Comparison of ENCODE assay signal across 14 mouse cellular contexts in genomic region chr5:4662198-4662585, GRCm38 (mm10).
A peak's percentile ranks its signal among the peaks of the same experiment; 100 is the strongest.
DNase-seq lines count a peak whose midpoint lies in the region; ATAC-seq and TF ChIP-seq lines count a peak whose summit lies in the region.
"Had no signal": no experiment of that assay in that cellular context is flagged by ENCODE, and none has a peak within 500 bp of the region (broad histone marks: within the 10 kb centered on the region; RNA-seq: fewer than 3 reads in every experiment).

No protein-coding gene starts in this region.

- 0 out of 2 replicates have a peak overlapping the region, but pooled peaks have one; percentile 4 for H3K4me2 ChIP-seq in hindbrain, embryonic 15.5 days
- H3K4me2 ChIP-seq in hindbrain, embryonic 13.5 days: no peak overlapping the region
- H3K4me2 ChIP-seq in lung, embryonic 14.5 days: peak overlapping the region; percentile 46
- peak overlapping the region; percentile 34 for H3K4me2 ChIP-seq in limb, embryonic 14.5 days (replicated peaks; ENCODE audit: low read depth, low read length, severe bottlenecking)
- peak overlapping the region; percentile 19; the same call in 1 of the 2 replicates for H3K4me2 ChIP-seq in stomach, embryonic 14.5 days (replicated peaks; ENCODE audit: low read depth, low read length)
- H3K4me2 ChIP-seq: liver, embryonic 13.5 days; midbrain, embryonic 12.5 days had no signal

- no peaks in the 10 kb centered on the region for H3K27me3 ChIP-seq in hindbrain, embryonic 15.5 days
- 0 out of 2 replicates have a peak, but pooled peaks cover 3% of the 10 kb centered on the region for H3K27me3 ChIP-seq in hindbrain, embryonic 13.5 days
- H3K27me3 ChIP-seq in lung, embryonic 14.5 days (ENCODE audit: insufficient read depth, low read length): no peaks in the 10 kb centered on the region
- no peaks in the 10 kb centered on the region for H3K27me3 ChIP-seq in limb, embryonic 14.5 days (ENCODE audit: control insufficient read depth, insufficient read depth, low read length)
- no peaks in the 10 kb centered on the region for H3K27me3 ChIP-seq in stomach, embryonic 14.5 days (ENCODE audit: control insufficient read depth, insufficient read depth, low read length)
- H3K27me3 ChIP-seq: liver, embryonic 13.5 days; midbrain, embryonic 12.5 days had no signal

- peak; percentile 86 for DNase-seq in lung, embryonic 14.5 days
- no peak for DNase-seq in lung, adult 18-20 months
- DNase-seq in limb, embryonic 14.5 days (ENCODE audit: low spot score): no peak
- no peak for DNase-seq in frontal cortex, postnatal 10 days (ENCODE audit: low spot score in 2 of 2)
- DNase-seq in cerebellum, adult 9-10 months: no peak
- DNase-seq: adrenal gland, postnatal 25 days; heart, adult 2 months; liver, embryonic 13.5 days; thymus, postnatal 25 days had no signal

- H3K9me3 ChIP-seq in hindbrain, embryonic 15.5 days: no peaks in the 10 kb centered on the region
- H3K9me3 ChIP-seq in hindbrain, embryonic 13.5 days: no peaks in the 10 kb centered on the region
- H3K9me3 ChIP-seq in lung, embryonic 14.5 days (ENCODE audit: low read depth, low read length): 0 out of 2 replicates have a peak, but pooled peaks cover 4% of the 10 kb centered on the region
- peaks cover 4% of the 10 kb centered on the region; the same call in 1 of the 2 replicates for H3K9me3 ChIP-seq in limb, embryonic 14.5 days (ENCODE audit: control insufficient read depth, low read length)
- 0 out of 2 replicates have a peak, but pooled peaks cover 4% of the 10 kb centered on the region for H3K9me3 ChIP-seq in stomach, embryonic 14.5 days (ENCODE audit: control insufficient read depth, low read depth, low read length)
- H3K9me3 ChIP-seq: G1E; liver, embryonic 13.5 days had no signal

- no peak overlapping the region for H3K27ac ChIP-seq in hindbrain, embryonic 15.5 days (replicated peaks)
- no peak overlapping the region for H3K27ac ChIP-seq in hindbrain, embryonic 13.5 days
- no peak overlapping the region for H3K27ac ChIP-seq in lung, embryonic 14.5 days (ENCODE audit: low read depth)
- no peak overlapping the region for H3K27ac ChIP-seq in limb, embryonic 14.5 days (replicated peaks; ENCODE audit: low read depth, low read length)
- H3K27ac ChIP-seq in stomach, embryonic 14.5 days (ENCODE audit: low read length): no peak overlapping the region
- H3K27ac ChIP-seq: heart, adult 2 months; liver, embryonic 13.5 days; midbrain, embryonic 12.5 days had no signal

- H3K36me3 ChIP-seq in hindbrain, embryonic 15.5 days: no peaks in the 10 kb centered on the region
- H3K36me3 ChIP-seq in hindbrain, embryonic 13.5 days: no peaks in the 10 kb centered on the region
- H3K36me3 ChIP-seq in lung, embryonic 14.5 days (ENCODE audit: insufficient read depth): no peaks in the 10 kb centered on the region
- no peaks in the 10 kb centered on the region for H3K36me3 ChIP-seq in limb, embryonic 14.5 days (ENCODE audit: control insufficient read depth, insufficient read depth, low read length)
- no peaks in the 10 kb centered on the region for H3K36me3 ChIP-seq in stomach, embryonic 14.5 days (ENCODE audit: control insufficient read depth, insufficient read depth, low read length)
- H3K36me3 ChIP-seq: G1E; liver, embryonic 13.5 days; midbrain, embryonic 12.5 days had no signal

- no peak overlapping the region for H3K9ac ChIP-seq in hindbrain, embryonic 15.5 days
- H3K9ac ChIP-seq in hindbrain, embryonic 13.5 days: no peak overlapping the region
- H3K9ac ChIP-seq in lung, embryonic 14.5 days: no peak overlapping the region
- H3K9ac ChIP-seq in limb, embryonic 14.5 days (ENCODE audit: low read depth, low read length, severe bottlenecking): no peak overlapping the region
- no peak overlapping the region for H3K9ac ChIP-seq in stomach, embryonic 14.5 days (replicated peaks; ENCODE audit: low read depth, low read length)
- H3K9ac ChIP-seq: liver, embryonic 13.5 days; midbrain, embryonic 12.5 days had no signal

- no peak for TF ChIP-seq POLR2A in limb, embryonic 14.5 days (IDR thresholded peaks at IDR 0.05; ENCODE audit: borderline replicate concordance, extremely low read depth, insufficient read depth, insufficient read length)

- TF ChIP-seq CTCF in lung, embryonic 14.5 days (IDR thresholded peaks at IDR 0.05; ENCODE audit: low read depth): no peak

- WGBS in hindbrain, embryonic 15.5 days: 75% methylated on average over 6 of the region's 6 CpGs
- WGBS in hindbrain, embryonic 13.5 days: 72% methylated on average over 6 of the region's 6 CpGs
- WGBS in lung, embryonic 14.5 days: 28% methylated on average over 6 of the region's 6 CpGs
- WGBS in limb, embryonic 14.5 days: 28% methylated on average over 6 of the region's 6 CpGs
- WGBS in stomach, embryonic 14.5 days: 28% methylated on average over 6 of the region's 6 CpGs

- no peak for ATAC-seq in hindbrain, embryonic 15.5 days (ENCODE audit: low FRiP score, low read depth)
- no peak for ATAC-seq in hindbrain, embryonic 13.5 days (ENCODE audit: low FRiP score)
- ATAC-seq in lung, embryonic 14.5 days (ENCODE audit: insufficient read depth): peak; percentile 67
- ATAC-seq in limb, embryonic 14.5 days (ENCODE audit: low FRiP score, low read depth): no peak
- no peak for ATAC-seq in stomach, embryonic 14.5 days (ENCODE audit: insufficient number of reproducible peaks, insufficient read depth, low FRiP score, low read depth)

- no peak overlapping the region for H3K4me3 ChIP-seq in hindbrain, embryonic 15.5 days
- no peak overlapping the region for H3K4me3 ChIP-seq in hindbrain, embryonic 13.5 days
- no peak overlapping the region for H3K4me3 ChIP-seq in lung, embryonic 14.5 days (ENCODE audit: low read depth, low read length)
- H3K4me3 ChIP-seq in limb, embryonic 14.5 days (replicated peaks; ENCODE audit: low read length): no peak overlapping the region
- no peak overlapping the region for H3K4me3 ChIP-seq in stomach, embryonic 14.5 days (ENCODE audit: low read depth, low read length)
- H3K4me3 ChIP-seq: heart, adult 2 months; liver, embryonic 13.5 days; midbrain, embryonic 12.5 days had no signal

- H3K4me1 ChIP-seq in hindbrain, embryonic 15.5 days (replicated peaks): peaks cover 11% of the 10 kb centered on the region
- H3K4me1 ChIP-seq in hindbrain, embryonic 13.5 days (replicated peaks): peaks cover 26% of the 10 kb centered on the region
- peaks cover 5% of the 10 kb centered on the region; the same call in 1 of the 2 replicates for H3K4me1 ChIP-seq in lung, embryonic 14.5 days (ENCODE audit: insufficient read depth)
- peaks cover 19% of the 10 kb centered on the region for H3K4me1 ChIP-seq in limb, embryonic 14.5 days (ENCODE audit: control insufficient read depth, insufficient read depth, low read length)
- peaks cover 7% of the 10 kb centered on the region; the same call in 1 of the 2 replicates for H3K4me1 ChIP-seq in stomach, embryonic 14.5 days (ENCODE audit: control insufficient read depth, insufficient read depth, low read length)
- H3K4me1 ChIP-seq: liver, embryonic 13.5 days had no signal
